Mouse (Mus musculus) kidney, embryonic 15.5 days (tissue): ENCODE data around the gene Gm17359. TPM values are rescaled to one million over a fixed set of nuclear protein-coding genes. Genes with fewer than 3 reads are reported as not detected.

Experiments used
- ATAC-seq: fragments of 200-750 bp; cut with Nextera tagmentation; replicated peaks from 2 replicates; pipeline ENCODE4 v1.8.0; 2017; ENCODE audit warnings: moderate TSS enrichment; ENCODE audit not compliant: low FRiP score
- H3K27ac ChIP-seq: fragments of 300-500 bp; sonication (generic); 2 replicates; pipeline ENCODE4 v1.5.1; 2015; ENCODE audit warnings: mild to moderate bottlenecking, inconsistent platforms
- H3K27me3 ChIP-seq: fragments of 300-500 bp; sonication (generic); 2 replicates; pipeline ENCODE4 v1.6.1; 2015; ENCODE audit warnings: inconsistent platforms
- H3K36me3 ChIP-seq: fragments of 300-500 bp; sonication (generic); 2 replicates; pipeline ENCODE4 v1.6.1; 2015; ENCODE audit warnings: inconsistent platforms
- H3K4me1 ChIP-seq: fragments of 300-500 bp; sonication (generic); 2 replicates; pipeline ENCODE4 v1.6.1; 2015; ENCODE audit warnings: inconsistent platforms
- H3K4me2 ChIP-seq: fragments of 300-500 bp; sonication (generic); 2 replicates; pipeline ENCODE4 v1.6.1; 2015; ENCODE audit warnings: moderate library complexity, mild to moderate bottlenecking, inconsistent platforms
- H3K4me3 ChIP-seq: fragments of 300-500 bp; sonication (generic); replicated peaks from 2 replicates; pipeline ENCODE4 v1.5.1; 2015; ENCODE audit warnings: mild to moderate bottlenecking, inconsistent platforms
- H3K9ac ChIP-seq: fragments of 300-500 bp; sonication (generic); 2 replicates; pipeline ENCODE4 v1.6.1; 2015; ENCODE audit warnings: mild to moderate bottlenecking, inconsistent platforms
- H3K9me3 ChIP-seq: fragments of 300-500 bp; sonication (generic); replicated peaks from 2 replicates; pipeline ENCODE4 v1.6.1; 2016; ENCODE audit warnings: inconsistent platforms
- WGBS: fragments of 180-500 bp; shearing (Covaris S2); methylation state at CpG from one replicate; pipeline ENCODE4 v1.1.7; 2015; ENCODE audit warnings: mixed read lengths; 5-methylcytosine and 5-hydroxymethylcytosine counted together
- polyA plus RNA-seq: library from polyadenylated mRNA; unstranded; fragments of >200 nt; fragmentation: Nextera tagmentation; extraction: Ambion mirVana; gene quantifications from 2 replicates; pipeline ENCODE4 v1.2.1, GENCODE M21; 2015

The Gm17359 gene
- polyA plus RNA-seq, 1 experiment from 2014 or later, result not detected

DNA sequence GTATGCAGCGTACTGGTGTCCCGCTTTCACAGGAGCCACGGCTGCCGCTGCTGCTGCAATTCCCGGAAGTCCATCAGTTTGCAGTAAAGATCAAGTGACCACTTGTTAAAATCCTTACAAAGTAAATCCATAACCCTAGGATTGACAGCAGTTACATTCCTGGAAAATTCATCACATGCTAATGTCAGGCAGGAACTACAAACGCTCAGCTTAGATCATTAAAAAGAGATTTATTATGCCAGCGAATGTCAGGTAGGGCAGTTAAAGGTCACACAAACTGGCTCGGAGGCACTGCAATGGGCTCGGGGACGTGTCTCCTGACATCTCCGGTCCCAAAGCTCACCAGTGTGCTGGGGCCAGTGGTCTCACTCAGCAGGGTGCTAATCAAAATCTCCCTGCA, 119.3 kb downstream of the Gm17359 start:
- H3K9me3 ChIP-seq, result no peaks in the 10 kb centered on the region

DNA sequence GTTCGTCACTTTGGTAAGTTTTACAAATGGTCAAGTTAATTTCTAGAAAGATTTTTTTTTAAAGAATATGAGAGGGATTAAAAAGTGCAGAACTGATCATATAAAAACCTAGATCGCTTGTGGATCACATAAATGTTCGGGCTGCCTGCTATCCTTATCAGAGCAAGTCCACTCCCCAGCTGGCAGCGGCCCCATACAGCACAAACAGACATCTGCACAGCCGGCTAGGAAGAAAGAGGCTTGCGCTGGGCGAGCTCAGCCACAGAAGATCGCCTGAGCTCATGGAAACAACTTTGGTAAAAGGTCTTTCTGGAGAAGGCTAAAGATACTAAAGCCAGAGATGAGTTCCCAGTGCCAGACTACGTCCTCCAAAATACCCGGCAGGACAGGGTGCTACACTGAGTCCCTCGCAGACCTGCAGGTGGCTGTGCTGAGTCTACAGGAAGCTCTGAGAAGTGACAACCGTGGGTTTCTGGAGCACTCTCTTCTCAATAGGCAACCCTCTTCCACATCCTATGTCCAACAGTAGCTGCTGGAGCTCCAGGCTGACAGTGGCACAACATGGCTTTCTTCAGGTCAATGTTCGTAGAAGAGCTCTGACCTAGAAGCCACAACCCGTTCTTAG, 122.3 kb downstream of the Gm17359 start:
- Histone ChIP-seq H3K4me2 (no peak overlapping the region), H3K4me3 (no peak overlapping the region), H3K36me3 (peaks cover 36% of the 10 kb centered on the region), H3K4me1 (no peaks in the 10 kb centered on the region), H3K27ac (no peak overlapping the region), H3K27me3 (no peaks in the 10 kb centered on the region), H3K9ac (no peak overlapping the region), H3K9me3 (no peaks in the 10 kb centered on the region)
- WGBS, result 91% methylated on average over 14 of the region's 14 CpGs
- no peak for ATAC-seq

More for the DNA sequence above, 119.3 kb downstream of the Gm17359 start:
- WGBS, result 29% methylated on average over 11 of the region's 11 CpGs
- Histone ChIP-seq H3K27ac (no peak overlapping the region), H3K4me3 (no peak overlapping the region), H3K9ac (no peak overlapping the region), H3K36me3 (peaks cover 16% of the 10 kb centered on the region), H3K27me3 (no peaks in the 10 kb centered on the region), H3K4me2 (no peak overlapping the region), H3K4me1 (no peaks in the 10 kb centered on the region)
- ATAC-seq, result no peak

DNA sequence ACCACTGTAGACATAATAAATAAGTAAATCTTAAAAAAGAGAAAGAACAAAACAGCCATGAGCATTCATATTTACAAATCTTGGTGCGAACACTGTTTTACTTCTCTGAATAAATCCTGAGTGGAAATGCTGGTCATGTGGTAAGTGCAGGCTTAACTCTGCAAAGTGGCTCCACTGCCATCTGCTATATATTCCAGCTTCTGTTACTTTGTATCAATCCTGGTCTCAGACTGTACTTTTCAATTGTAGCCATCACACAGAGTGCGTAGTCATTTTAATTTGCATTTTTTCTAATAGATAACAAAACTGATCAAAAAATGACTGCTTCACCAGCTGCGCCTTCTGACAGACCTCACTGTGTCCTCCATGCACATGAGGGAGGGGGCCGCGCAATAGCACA, 133.0 kb downstream of the Gm17359 start:
- H3K27ac ChIP-seq, result no peak overlapping the region
- WGBS, result 98% methylated on average over 5 of the region's 5 CpGs
- no peak overlapping the region for H3K4me2 ChIP-seq
- H3K9me3 ChIP-seq, result no peaks in the 10 kb centered on the region
- peaks cover 21% of the 10 kb centered on the region for H3K36me3 ChIP-seq
- ATAC-seq, result no peak
- H3K4me3 ChIP-seq, result no peak overlapping the region
- H3K4me1 ChIP-seq, result no peaks in the 10 kb centered on the region
- no peaks in the 10 kb centered on the region for H3K27me3 ChIP-seq
- H3K9ac ChIP-seq, result no peak overlapping the region

DNA sequence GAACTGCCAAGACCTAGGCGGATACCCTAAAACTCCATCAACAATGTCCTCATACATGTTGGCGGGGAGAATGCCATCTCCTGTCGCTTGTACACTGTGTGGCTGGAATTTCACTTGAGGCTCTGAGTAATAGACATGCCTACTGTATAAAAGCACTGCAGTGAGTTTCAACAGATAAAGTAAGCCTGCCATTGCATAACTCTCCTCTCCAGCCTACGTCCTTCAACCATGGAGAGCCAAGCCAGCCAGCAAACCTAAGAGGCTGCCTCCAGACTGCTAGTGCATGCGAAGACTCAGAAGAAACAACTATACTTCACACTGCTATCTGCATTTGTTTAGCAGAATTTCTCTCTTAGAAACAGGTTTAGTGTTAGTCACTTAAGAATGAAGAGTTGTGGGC, 135.9 kb downstream of the Gm17359 start:
- H3K4me1 ChIP-seq, result no peaks in the 10 kb centered on the region
- H3K27me3 ChIP-seq, result no peaks in the 10 kb centered on the region
- no peak for ATAC-seq
- no peak overlapping the region for H3K4me2 ChIP-seq
- no peaks in the 10 kb centered on the region for H3K9me3 ChIP-seq
- H3K27ac ChIP-seq, result no peak overlapping the region
- peaks cover 25% of the 10 kb centered on the region for H3K36me3 ChIP-seq
- no peak overlapping the region for H3K4me3 ChIP-seq
- H3K9ac ChIP-seq, result no peak overlapping the region
- WGBS, result over 99% methylated on average over 5 of the region's 5 CpGs

DNA sequence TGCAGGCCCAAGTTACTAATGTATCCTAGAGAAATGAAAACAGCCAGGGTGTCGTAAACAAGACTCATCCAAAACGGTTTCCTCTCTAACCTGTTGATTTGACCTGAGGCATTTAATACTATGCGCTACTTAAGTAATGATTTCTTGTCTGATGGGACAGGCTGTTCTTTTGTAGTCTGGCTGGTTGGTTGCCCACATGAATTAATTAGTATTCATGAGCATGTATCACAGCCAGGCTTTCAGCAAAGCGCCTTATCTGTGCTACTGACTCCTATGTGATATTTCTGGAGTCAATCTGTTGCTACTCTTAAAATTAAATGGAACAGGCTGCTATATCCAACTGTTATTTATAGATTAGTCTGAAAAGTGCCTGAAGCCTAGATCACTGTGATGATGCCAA, 138.4 kb downstream of the Gm17359 start:
- ATAC-seq, result no peak
- Histone ChIP-seq H3K4me2 (no peak overlapping the region), H3K27ac (no peak overlapping the region), H3K36me3 (peaks cover 35% of the 10 kb centered on the region), H3K9me3 (no peaks in the 10 kb centered on the region), H3K27me3 (no peaks in the 10 kb centered on the region), H3K4me3 (no peak overlapping the region), H3K9ac (no peak overlapping the region), H3K4me1 (no peaks in the 10 kb centered on the region)
- WGBS, result 58% methylated on average over 4 of the region's 4 CpGs

DNA sequence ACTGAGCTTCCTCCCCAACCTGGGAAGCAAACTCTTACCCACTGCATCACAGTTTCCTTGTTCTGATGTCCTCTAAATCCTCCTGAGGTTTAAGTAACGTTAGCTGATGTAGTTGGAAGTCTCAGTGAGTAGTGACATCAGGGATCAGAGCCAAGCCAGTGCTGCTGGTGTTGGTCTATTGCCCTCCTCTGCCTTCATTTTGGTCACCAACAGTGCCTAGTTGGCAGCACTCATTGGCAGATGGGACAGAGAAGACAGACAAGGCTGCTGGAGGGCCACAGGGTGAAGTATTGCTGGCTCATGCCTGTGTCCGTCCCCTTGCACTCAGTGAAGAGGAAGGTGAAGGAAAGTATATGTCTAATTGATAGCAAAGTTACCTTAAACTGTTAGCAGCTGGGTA, 139.5 kb downstream of the Gm17359 start:
- H3K4me2 ChIP-seq, result no peak overlapping the region
- no peaks in the 10 kb centered on the region for H3K9me3 ChIP-seq
- H3K27me3 ChIP-seq, result no peaks in the 10 kb centered on the region
- no peak overlapping the region for H3K9ac ChIP-seq
- no peak for ATAC-seq
- H3K4me3 ChIP-seq, result no peak overlapping the region
- 94% methylated on average over 2 of the region's 2 CpGs for WGBS
- H3K36me3 ChIP-seq, result peaks cover 46% of the 10 kb centered on the region
- H3K27ac ChIP-seq, result no peak overlapping the region
- H3K4me1 ChIP-seq, result no peaks in the 10 kb centered on the region

DNA sequence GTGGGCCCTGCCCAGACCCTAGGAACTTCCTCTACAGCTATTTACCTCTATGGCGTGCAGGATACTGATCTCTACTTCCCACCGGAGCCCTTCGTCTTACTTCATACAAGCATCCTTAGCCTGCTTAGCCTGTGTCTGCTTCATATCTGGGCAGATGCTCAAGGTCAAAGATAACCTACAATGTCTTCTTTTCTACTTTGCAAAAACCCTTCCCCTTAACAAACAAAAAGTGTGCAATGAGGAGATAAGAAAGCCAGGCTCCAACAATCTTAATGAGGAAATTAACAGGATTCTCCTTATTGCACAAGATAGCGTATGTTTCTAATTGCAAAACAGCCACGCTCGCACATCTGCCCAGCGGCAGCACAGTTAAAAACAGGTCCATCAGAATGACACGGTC, 141.9 kb downstream of the Gm17359 start:
- Histone ChIP-seq H3K4me3 (no peak overlapping the region), H3K36me3 (peaks cover 53% of the 10 kb centered on the region), H3K9me3 (no peaks in the 10 kb centered on the region), H3K4me1 (no peaks in the 10 kb centered on the region), H3K27ac (no peak overlapping the region), H3K9ac (no peak overlapping the region), H3K4me2 (no peak overlapping the region), H3K27me3 (no peaks in the 10 kb centered on the region)
- ATAC-seq, result no peak
- 85% methylated on average over 8 of the region's 8 CpGs for WGBS

DNA sequence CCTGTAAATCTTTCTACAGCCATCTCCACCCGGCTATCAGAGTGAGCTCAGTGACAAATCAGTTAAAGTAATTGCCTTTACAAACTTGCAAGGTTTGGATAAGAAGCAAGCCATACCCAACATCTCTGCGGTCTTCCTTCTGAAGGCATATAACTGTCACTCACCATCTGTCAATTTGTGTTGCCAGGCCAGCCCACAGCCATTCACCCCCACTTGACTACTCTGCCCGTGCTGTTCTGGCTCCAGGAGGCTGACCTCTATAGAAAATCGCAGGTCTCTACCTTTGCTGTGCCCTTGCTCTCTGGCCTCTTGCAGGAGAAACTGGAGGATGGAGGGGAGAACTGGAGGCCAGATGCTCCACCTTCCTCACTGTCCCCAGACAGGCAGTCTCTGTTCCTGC, 142.4 kb downstream of the Gm17359 start:
- no peak overlapping the region for H3K4me2 ChIP-seq
- WGBS, result 61% methylated on average over 4 of the region's 4 CpGs
- H3K27ac ChIP-seq, result no peak overlapping the region
- no peak overlapping the region for H3K9ac ChIP-seq
- H3K4me1 ChIP-seq, result no peaks in the 10 kb centered on the region
- no peaks in the 10 kb centered on the region for H3K27me3 ChIP-seq
- H3K9me3 ChIP-seq, result no peaks in the 10 kb centered on the region
- peaks cover 57% of the 10 kb centered on the region for H3K36me3 ChIP-seq
- ATAC-seq, result no peak
- H3K4me3 ChIP-seq, result no peak overlapping the region

DNA sequence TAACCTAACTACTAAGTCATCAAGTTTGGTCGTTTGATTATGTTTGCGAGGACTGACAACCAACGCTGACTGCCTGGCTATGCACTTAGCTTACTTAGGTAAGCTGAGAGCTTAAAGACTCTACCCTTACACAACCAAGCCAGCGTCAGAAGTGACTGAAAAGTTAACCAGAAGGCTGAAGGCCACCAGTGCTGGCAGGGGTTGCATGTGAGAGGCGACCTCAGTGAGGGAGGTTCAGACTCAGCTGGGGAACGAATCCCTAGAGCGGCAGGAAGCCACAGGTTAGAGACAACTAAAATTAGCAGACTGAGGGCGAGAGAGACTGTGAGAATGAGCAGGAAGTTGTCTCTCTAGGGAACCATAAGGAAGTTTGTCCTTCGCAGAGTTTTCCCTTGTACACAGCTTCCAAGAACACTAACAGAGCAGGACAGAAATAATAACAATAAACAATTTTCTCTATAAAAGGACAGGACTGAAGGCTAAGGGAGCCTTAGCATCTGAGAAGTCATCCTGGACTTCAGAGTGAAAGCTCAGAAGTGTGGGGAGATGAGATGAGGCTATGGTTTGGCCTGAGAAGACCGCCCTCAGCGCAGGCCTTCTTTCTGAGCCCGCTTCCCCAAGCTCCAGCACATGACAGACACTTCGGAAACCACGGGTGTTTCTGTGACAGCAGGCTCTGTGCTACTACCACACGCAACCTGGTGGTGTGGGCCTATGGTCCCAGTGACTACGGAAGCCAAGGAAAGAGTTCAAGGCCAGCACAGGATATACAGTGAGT, 148.0 kb downstream of the Gm17359 start:
- no peaks in the 10 kb centered on the region for H3K27me3 ChIP-seq
- H3K36me3 ChIP-seq, result peaks cover 64% of the 10 kb centered on the region
- no peak overlapping the region for H3K4me3 ChIP-seq
- H3K4me2 ChIP-seq, result no peak overlapping the region
- 0 out of 2 replicates have a peak, but pooled peaks have one; percentile 33 for ATAC-seq
- H3K9ac ChIP-seq, result no peak overlapping the region
- H3K9me3 ChIP-seq, result no peaks in the 10 kb centered on the region
- WGBS, result 73% methylated on average over 16 of the region's 16 CpGs
- peak overlapping the region; percentile 64 for H3K27ac ChIP-seq
- H3K4me1 ChIP-seq, result no peaks in the 10 kb centered on the region

DNA sequence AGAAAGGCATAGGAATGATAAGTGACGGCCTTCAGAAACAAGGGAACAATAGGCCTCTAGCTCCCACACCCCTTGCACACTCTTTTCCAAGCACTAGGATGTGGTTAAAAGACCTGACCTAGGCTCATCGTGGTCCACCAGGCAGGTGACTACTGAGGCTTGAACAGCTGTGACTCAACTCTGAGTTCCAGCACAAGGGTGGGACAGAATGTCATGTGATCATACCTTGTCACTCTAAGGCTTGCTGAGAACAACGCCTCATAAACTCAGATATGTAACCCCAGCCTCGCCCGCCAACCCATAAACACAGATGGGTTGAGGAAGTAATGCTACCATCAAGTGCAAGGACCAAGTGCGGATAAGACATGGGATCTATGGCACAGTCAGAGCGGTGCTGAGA, 151.6 kb downstream of the Gm17359 start:
- no peak overlapping the region for H3K27ac ChIP-seq
- peaks cover 75% of the 10 kb centered on the region for H3K36me3 ChIP-seq
- 84% methylated on average over 7 of the region's 7 CpGs for WGBS
- no peak for ATAC-seq
- no peak overlapping the region for H3K4me2 ChIP-seq
- no peaks in the 10 kb centered on the region for H3K27me3 ChIP-seq
- H3K4me3 ChIP-seq, result no peak overlapping the region
- no peak overlapping the region for H3K9ac ChIP-seq
- no peaks in the 10 kb centered on the region for H3K4me1 ChIP-seq
- no peaks in the 10 kb centered on the region for H3K9me3 ChIP-seq

DNA sequence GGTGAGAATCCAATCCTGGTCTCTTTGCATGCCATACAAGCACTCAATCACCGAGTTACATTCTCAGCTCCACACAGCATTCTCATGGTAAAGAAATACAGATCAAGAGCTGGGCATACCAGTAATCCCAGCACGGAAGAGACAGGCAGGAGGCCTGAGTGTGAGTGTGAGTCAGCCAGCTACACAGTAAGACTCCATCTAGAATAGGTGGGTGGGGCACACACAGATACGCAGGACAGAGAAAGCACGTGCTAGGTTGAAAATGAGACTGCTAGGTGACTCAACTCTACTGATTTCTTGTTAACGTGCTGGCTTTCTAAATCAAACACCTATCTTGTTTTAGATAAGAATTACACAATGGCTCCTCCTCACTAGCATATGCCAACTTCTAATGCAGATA, 153.6 kb downstream of the Gm17359 start:
- Histone ChIP-seq H3K4me2 (no peak overlapping the region), H3K4me3 (no peak overlapping the region), H3K9ac (no peak overlapping the region), H3K27me3 (no peaks in the 10 kb centered on the region), H3K27ac (no peak overlapping the region), H3K9me3 (no peaks in the 10 kb centered on the region), H3K36me3 (peaks cover 81% of the 10 kb centered on the region), H3K4me1 (no peaks in the 10 kb centered on the region)
- ATAC-seq, result no peak
- 95% methylated on average over 5 of the region's 5 CpGs for WGBS

DNA sequence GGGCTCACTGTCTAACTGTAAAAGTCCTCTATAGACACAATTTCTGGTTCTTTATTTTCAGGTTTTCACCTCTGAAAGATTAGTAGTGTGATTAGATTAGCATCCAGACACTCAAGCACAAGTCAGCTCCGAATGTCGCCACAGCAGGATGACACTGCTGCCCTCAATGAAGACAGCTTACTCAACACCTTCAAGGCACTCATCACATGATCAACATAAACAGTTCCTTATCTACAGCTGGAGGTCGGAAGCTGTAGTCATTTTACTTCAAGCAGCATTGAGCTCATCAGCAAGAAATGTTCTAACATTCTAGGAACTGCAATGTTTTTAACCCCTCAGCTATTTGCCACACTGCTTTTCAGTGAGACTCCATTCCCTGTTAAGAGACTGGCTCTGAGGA, 155.2 kb downstream of the Gm17359 start:
- no peak overlapping the region for H3K27ac ChIP-seq
- ATAC-seq, result no peak
- no peak overlapping the region for H3K4me3 ChIP-seq
- no peaks in the 10 kb centered on the region for H3K4me1 ChIP-seq
- H3K4me2 ChIP-seq, result no peak overlapping the region
- 77% methylated on average over 3 of the region's 3 CpGs for WGBS
- no peak overlapping the region for H3K9ac ChIP-seq
- H3K9me3 ChIP-seq, result no peaks in the 10 kb centered on the region
- peaks cover 79% of the 10 kb centered on the region for H3K36me3 ChIP-seq
- H3K27me3 ChIP-seq, result no peaks in the 10 kb centered on the region
